Mouse (Mus musculus) midbrain, embryonic 11.5 days (tissue): ENCODE data around the gene Mrps18a. TPM values are rescaled to one million over a fixed set of nuclear protein-coding genes. Genes with fewer than 3 reads are reported as not detected.

Experiments used
- ATAC-seq: fragments of 200-750 bp; cut with Nextera tagmentation; 2 replicates; pipeline ENCODE4 v1.8.0; 2017; ENCODE audit warnings: moderate TSS enrichment, moderate library complexity; ENCODE audit not compliant: low FRiP score
- DNase-seq: peaks from one replicate; pipeline ENCODE4 v3.0.0; 2015; ENCODE audit warnings: low spot score; ENCODE audit errors: missing footprints
- H3K27ac ChIP-seq: fragments of 300-500 bp; sonication (generic); 2 replicates; pipeline ENCODE4 v1.5.1; 2014; ENCODE audit warnings: low read depth, low read length
- H3K27me3 ChIP-seq: fragments of 300-500 bp; sonication (generic); 2 replicates; pipeline ENCODE4 v1.6.1; 2014; ENCODE audit warnings: mild to moderate bottlenecking, low read length, moderate library complexity, mixed read lengths; ENCODE audit not compliant: control insufficient read depth, insufficient read depth
- H3K36me3 ChIP-seq: fragments of 300-500 bp; sonication (generic); 2 replicates; pipeline ENCODE4 v1.6.1; 2014; ENCODE audit warnings: mild to moderate bottlenecking, low read length, moderate library complexity, mixed read lengths; ENCODE audit not compliant: control insufficient read depth, insufficient read depth
- H3K4me1 ChIP-seq: fragments of 300-500 bp; sonication (generic); 2 replicates; pipeline ENCODE4 v1.6.1; 2014; ENCODE audit warnings: low read length; ENCODE audit not compliant: control insufficient read depth, insufficient read depth
- H3K4me2 ChIP-seq: fragments of 300-500 bp; sonication (generic); 2 replicates; pipeline ENCODE4 v1.6.1; 2014; ENCODE audit warnings: mild to moderate bottlenecking, moderate library complexity
- H3K4me3 ChIP-seq: fragments of 300-500 bp; sonication (generic); 2 replicates; pipeline ENCODE4 v1.5.1; 2014; ENCODE audit warnings: low read depth, low read length
- H3K9ac ChIP-seq: fragments of 300-500 bp; sonication (generic); 2 replicates; pipeline ENCODE4 v1.6.1; 2014; ENCODE audit warnings: low read length
- H3K9me3 ChIP-seq: fragments of 300-500 bp; sonication (generic); 2 replicates; pipeline ENCODE4 v1.6.1; 2016; ENCODE audit warnings: low read length; ENCODE audit not compliant: control insufficient read depth
- WGBS: fragments of 180-500 bp; shearing (Covaris S2); extraction: QIAGEN DNeasy Blood & Tissue Kit; methylation state at CpG from one replicate; pipeline ENCODE4 v1.1.7; 2014; 5-methylcytosine and 5-hydroxymethylcytosine counted together
- polyA plus RNA-seq: library from polyadenylated mRNA; unstranded; fragments of >200 nt; fragmentation: Nextera tagmentation; extraction: Ambion mirVana; gene quantifications from 2 replicates; pipeline ENCODE4 v1.2.1, GENCODE M21; 2014

Gene Mrps18a
- polyA plus RNA-seq, 1 experiment from 2014 or later, result 119 TPM

GRCm38 (mm10) chr17:46170538-46170937 is 59.8 kb downstream of the Mrps18a start:
- Histone ChIP-seq H3K9ac (no peak overlapping the region), H3K9me3 (no peaks in the 10 kb centered on the region), H3K27ac (no peak overlapping the region), H3K4me1 (no peaks in the 10 kb centered on the region), H3K27me3 (no peaks in the 10 kb centered on the region), H3K4me3 (no peak overlapping the region), H3K36me3 (peaks cover 24% of the 10 kb centered on the region), H3K4me2 (no peak overlapping the region)
- no peak for ATAC-seq
- WGBS, result 81% methylated on average over 3 of the region's 3 CpGs
- DNase-seq, result no peak

Other genes starting within 250 kb of the Mrps18a start
- gene Vegfa, start 78.6 kb upstream of the Mrps18a start, polyA plus RNA-seq, result 2.2 and 2.9 TPM in 2 replicates
- 17.5 and 18.5 TPM in 2 replicates for gene Rsph9, start 33.2 kb downstream of the Mrps18a start, polyA plus RNA-seq
- gene Mad2l1bp, start 42.6 kb downstream of the Mrps18a start, polyA plus RNA-seq, result 32.8 and 33.3 TPM in 2 replicates
- gene Gtpbp2, start 50.0 kb downstream of the Mrps18a start, polyA plus RNA-seq, result 16.8 and 19.2 TPM in 2 replicates
- 10.1 and 10.8 TPM in 2 replicates for gene Polh, start 91.7 kb downstream of the Mrps18a start, polyA plus RNA-seq
- gene Xpo5, start 91.8 kb downstream of the Mrps18a start, polyA plus RNA-seq, result 73.3 and 75.8 TPM in 2 replicates
- 108 and 114 TPM in 2 replicates for gene Polr1c, start 137.1 kb downstream of the Mrps18a start, polyA plus RNA-seq
- gene Yipf3, start 137.1 kb downstream of the Mrps18a start, polyA plus RNA-seq, result 57.9 and 67.6 TPM in 2 replicates
- gene Lrrc73, start 142.5 kb downstream of the Mrps18a start, polyA plus RNA-seq, result 2.9 and 3.4 TPM in 2 replicates
- gene Tjap1, start 172.0 kb downstream of the Mrps18a start, polyA plus RNA-seq, result 43.8 and 51.0 TPM in 2 replicates
- 0.30 and 0.42 TPM in 2 replicates for gene Dlk2, start 186.4 kb downstream of the Mrps18a start, polyA plus RNA-seq
- 4.5 and 5.0 TPM in 2 replicates for gene Abcc10, start 217.4 kb downstream of the Mrps18a start, polyA plus RNA-seq